Mouse (Mus musculus) olfactory bulb, adult 2 months (tissue): ENCODE results near the gene Tysnd1. TPM values are rescaled to one million over a fixed set of nuclear protein-coding genes. Genes with fewer than 3 reads are reported as not detected.
A peak's percentile ranks its signal among the peaks of the same experiment; 100 is the strongest.

Experiments
- H3K27ac ChIP-seq: fragments of 200-500 bp; 2 replicates; pipeline ENCODE4 v1.5.1; 2012; ENCODE audit warnings: low read depth, low read length; ENCODE audit not compliant: insufficient read depth
- H3K4me1 ChIP-seq: fragments of 200-500 bp; 2 replicates; pipeline ENCODE4 v1.6.1; 2012; ENCODE audit warnings: low read length; ENCODE audit not compliant: control insufficient read depth, insufficient read depth
- H3K4me3 ChIP-seq: fragments of 200-500 bp; 2 replicates; pipeline ENCODE4 v1.5.1; 2012; ENCODE audit warnings: mild to moderate bottlenecking, low read depth, low read length, moderate library complexity; ENCODE audit not compliant: insufficient read depth
- CTCF ChIP-seq: fragments of 200-500 bp; IDR thresholded peaks from 2 replicates; pipeline ENCODE4 v1.5.1; 2012; ENCODE audit warnings: low read depth, mild to moderate bottlenecking, low read length, moderate library complexity; ENCODE audit not compliant: insufficient read depth
- POLR2A ChIP-seq: fragments of 200-500 bp; IDR thresholded peaks from 2 replicates; pipeline ENCODE4 v1.6.1; 2012; ENCODE audit warnings: mild to moderate bottlenecking, low read depth, low read length, moderate library complexity; ENCODE audit not compliant: insufficient read depth
- WGBS: fragments of 180-500 bp; shearing (Covaris S2); methylation state at CpG from one replicate; pipeline ENCODE4 v1.1.7; 2018; 5-methylcytosine and 5-hydroxymethylcytosine counted together
- polyA plus RNA-seq: library from polyadenylated mRNA; stranded (reverse); fragments of >200 nt; gene quantifications from 2 replicates; pipeline ENCODE4 v1.2.4, GENCODE M21; 2012; ENCODE audit warnings: low replicate concordance; ENCODE audit not compliant: missing spikeins, insufficient read depth, insufficient read length

Gene Tysnd1
- polyA plus RNA-seq, result not detected in 2 replicates

DNA sequence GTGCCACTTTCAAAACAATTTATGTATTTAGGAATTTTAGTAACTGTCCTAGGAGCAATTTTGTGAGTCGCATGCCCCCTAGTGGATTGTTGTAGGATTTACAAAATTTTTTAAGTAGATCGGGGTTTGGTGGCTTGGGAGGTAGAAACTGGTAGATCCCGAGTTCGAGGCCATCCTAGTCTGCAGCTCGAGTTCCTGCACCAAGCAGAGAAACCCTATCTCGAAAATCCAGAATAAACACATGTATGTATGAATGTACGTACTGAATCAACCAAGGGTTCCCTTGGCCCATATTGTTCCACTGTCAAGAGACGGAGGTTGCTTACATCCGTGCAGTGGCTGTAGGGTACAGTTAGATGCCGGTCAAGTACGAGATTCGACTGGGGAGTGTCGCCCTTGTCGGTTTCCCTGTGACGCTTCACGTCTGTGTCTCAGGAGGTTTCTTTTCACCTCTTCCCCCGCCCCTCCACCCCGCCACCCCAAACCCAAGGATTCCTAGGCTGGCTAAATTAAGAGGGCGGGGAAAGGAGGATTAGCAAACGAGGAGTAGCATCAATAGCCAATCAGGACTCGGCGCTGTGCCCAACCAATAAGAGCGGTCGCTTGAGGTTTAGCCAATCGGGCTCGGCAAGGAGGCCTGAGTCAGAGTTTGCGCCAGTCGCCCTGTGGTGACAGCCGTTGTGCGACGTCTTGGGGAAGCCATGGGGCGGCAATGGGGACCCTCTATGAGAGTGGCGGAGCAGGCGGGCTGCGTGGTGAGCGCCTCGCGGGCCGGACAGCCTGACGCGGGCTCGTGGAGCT lies at the start of gene Tysnd1:
Tysnd1 (plus strand) TSS at position 645 of the 801 bp plus-strand sequence.
- peak within 1 kb of the TSS; percentile 85 for H3K27ac ChIP-seq
- under 1% methylated on average over 42 of the region's 42 CpGs for WGBS
- peak within 1 kb of the TSS; percentile 91 for H3K4me3 ChIP-seq
- TF ChIP-seq CTCF, result no peak
- peak; percentile 72; the same call in 1 of the 2 replicates for TF ChIP-seq POLR2A
- peaks cover 21% of the 10 kb centered on the region for H3K4me1 ChIP-seq

DNA sequence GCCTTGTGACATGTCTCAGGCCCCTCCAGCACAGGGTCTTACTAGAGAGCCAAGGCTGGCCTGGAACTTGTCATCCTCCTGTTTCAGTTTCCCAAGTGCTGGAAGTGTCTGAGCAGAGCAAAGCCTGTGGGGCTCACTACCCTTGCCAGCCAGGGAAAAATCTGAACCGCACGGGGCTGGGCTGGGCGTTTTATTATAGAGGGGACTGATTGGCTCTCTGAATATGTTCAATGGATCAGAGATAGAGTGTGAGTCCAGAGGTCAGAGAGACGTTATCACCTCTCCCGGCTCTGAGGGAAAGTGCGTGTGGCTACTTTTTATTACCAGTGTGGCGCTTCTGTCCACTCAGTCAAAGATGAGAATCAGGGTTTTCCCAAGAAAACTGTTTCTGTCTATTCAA lies 48.8 kb upstream of the Tysnd1 start:
- Histone ChIP-seq H3K4me3 (no peak overlapping the region), H3K4me1 (peaks cover 6% of the 10 kb centered on the region; the same call in 1 of the 2 replicates), H3K27ac (no peak overlapping the region)
- 85% methylated on average over 7 of the region's 7 CpGs for WGBS
- no peak for TF ChIP-seq POLR2A
- no peak for TF ChIP-seq CTCF

GRCm38 (mm10) chr10:61647790-61648736 lies 47.3 kb upstream of the Tysnd1 start, which contains the start of gene Ppa1:
TSS of gene Ppa1 (plus strand) at chr10:61648552.
- peak within 1 kb of the TSS; percentile 78 for H3K4me3 ChIP-seq
- 2% methylated on average over 48 of the region's 50 CpGs for WGBS
- TF ChIP-seq POLR2A (peak; percentile 84), CTCF (no peak)
- H3K4me1 ChIP-seq, result peaks cover 6% of the 10 kb centered on the region; the same call in 1 of the 2 replicates
- H3K27ac ChIP-seq, result 0 out of 2 replicates have a peak within 1 kb of the TSS, but pooled peaks have one; percentile 17

DNA sequence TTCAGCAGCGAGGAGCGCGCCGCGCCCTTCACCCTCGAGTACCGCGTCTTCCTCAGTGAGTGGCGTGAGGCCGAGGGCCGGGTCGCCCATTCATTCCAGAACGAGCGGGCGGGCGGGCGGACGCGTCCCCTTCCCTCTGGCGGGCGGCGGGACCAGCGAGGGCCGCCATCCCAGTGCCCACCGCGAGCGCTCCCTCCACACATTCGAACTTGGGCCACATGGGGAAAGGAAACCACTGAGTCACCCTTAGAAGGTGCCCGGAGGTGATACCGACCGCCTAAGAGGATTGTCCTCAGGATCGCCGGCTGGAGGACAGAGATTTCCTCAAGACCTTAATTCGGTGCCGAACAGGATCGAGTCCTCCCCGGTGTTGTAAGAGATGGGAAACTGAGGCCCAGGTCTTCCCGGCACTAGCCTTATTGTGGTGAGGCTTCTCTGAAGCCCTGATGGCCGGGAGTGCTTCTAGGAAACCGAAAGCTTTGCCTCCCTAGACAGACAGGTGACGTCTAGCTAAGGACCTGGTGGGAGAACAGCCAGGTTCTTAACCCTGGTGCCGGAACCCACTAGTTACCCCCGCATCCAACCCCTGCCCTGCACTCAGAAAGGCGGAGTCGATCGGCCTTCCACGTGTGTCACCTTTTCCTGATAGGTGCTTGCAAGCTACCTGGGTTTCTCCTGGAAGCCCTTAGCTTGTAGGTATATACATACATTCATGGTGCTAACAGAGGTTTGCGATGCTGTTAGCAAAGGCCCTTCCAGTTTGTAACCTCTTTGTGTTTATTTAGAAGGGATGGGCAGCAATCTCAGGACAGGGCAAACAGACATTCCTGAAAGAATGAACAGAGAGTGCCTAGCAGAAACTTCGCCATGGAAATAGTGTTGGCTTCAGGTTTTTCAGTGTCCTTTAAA lies 46.3 kb upstream of the Tysnd1 start:
- Histone ChIP-seq H3K4me1 (peaks cover 6% of the 10 kb centered on the region; the same call in 1 of the 2 replicates), H3K4me3 (peak overlapping the region; percentile 78), H3K27ac (0 out of 2 replicates have a peak overlapping the region, but pooled peaks have one; percentile 17)
- TF ChIP-seq CTCF (no peak), POLR2A (no peak)
- WGBS, result under 1% methylated on average over 49 of the region's 49 CpGs

GRCm38 (mm10) chr10:61654105-61654504 lies 41.2 kb upstream of the Tysnd1 start:
- WGBS, result 97% methylated on average over 4 of the region's 4 CpGs
- H3K4me1 ChIP-seq, result peaks cover 2% of the 10 kb centered on the region; the same call in 1 of the 2 replicates

GRCm38 (mm10) chr10:61654691-61655090 lies 40.6 kb upstream of the Tysnd1 start:
- no peak overlapping the region for H3K27ac ChIP-seq
- no peak overlapping the region for H3K4me3 ChIP-seq
- peaks cover 2% of the 10 kb centered on the region; the same call in 1 of the 2 replicates for H3K4me1 ChIP-seq
- WGBS, result 92% methylated on average over 7 of the region's 7 CpGs
- TF ChIP-seq POLR2A (no peak), CTCF (no peak)

More at GRCm38 (mm10) chr10:61654105-61654504, 41.2 kb upstream of the Tysnd1 start:
- no peak overlapping the region for H3K27ac ChIP-seq
- TF ChIP-seq POLR2A (no peak), CTCF (no peak)
- H3K4me3 ChIP-seq, result no peak overlapping the region

DNA sequence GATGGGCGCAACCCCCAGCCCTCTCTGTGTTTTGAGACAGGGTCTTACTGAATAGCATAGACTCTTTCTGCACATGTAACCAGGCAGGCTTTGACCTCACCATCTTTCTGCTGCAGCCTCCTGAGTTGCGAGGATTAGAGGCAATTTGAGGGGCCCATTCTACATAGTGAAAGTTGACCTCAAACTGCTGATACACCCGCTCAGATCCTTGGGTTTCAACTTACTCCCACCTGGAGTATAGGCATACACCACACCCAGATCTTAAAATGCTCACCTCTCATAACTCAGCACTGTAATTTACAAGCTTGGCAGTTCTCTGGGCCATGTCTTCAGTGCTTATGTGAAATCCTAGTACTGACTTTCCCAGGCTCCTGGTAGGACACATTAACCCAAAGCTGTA lies 40.1 kb upstream of the Tysnd1 start:
- 95% methylated on average over 3 of the region's 3 CpGs for WGBS
- Histone ChIP-seq H3K27ac (no peak overlapping the region), H3K4me1 (peaks cover 2% of the 10 kb centered on the region; the same call in 1 of the 2 replicates), H3K4me3 (no peak overlapping the region)
- TF ChIP-seq POLR2A (no peak), CTCF (no peak)
